Mouse (Mus musculus) E14TG2a.4 (cell line): ENCODE measurements at regions not wholly inside any gene's neighbourhood (a gene's known extent, or its start where the extent isn't known, plus 50 kb on each side); places are given as distances from the start of the nearest gene placed in this dataset.

Experiments used
- CTCF ChIP-seq: conservative IDR thresholded peaks from 2 replicates; pipeline ENCODE4 v1.5.1; 2014; ENCODE audit warnings: low read length
- NANOG ChIP-seq: IDR thresholded peaks from 2 replicates; pipeline ENCODE4 v1.6.1; 2014; ENCODE audit warnings: borderline replicate concordance, low read length, mixed read lengths

DNA sequence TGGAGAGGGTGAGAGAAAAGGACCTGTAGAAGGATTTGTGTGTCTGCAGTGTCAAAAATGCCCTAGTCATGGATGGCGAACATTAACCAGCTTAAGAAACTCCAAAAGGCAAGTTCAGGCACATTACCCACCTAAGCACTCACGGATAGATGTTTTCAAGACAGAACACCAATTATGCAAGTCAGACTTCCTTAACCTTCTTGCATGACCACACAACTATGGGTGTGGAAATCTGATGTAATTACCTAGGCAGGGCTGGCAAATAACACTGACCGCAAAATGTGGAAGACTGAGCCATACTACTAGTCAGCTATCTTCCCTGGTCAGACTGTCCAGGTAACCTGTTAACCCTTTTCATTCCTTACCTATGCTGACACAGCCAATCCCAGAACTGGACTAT lies 81.0 kb upstream of the Mtap start:
- no peak for TF ChIP-seq CTCF
- no peak for TF ChIP-seq NANOG
